Mouse (Mus musculus) thymus, postnatal 14 days (tissue): Measurements from ENCODE around the gene Jazf1.

Experiments used
- DNase-seq: peaks from one replicate; pipeline ENCODE4 v3.0.0; 2021

Gene Jazf1

GRCm38 (mm10) chr6:53067989-53068874 lies at the start of gene Jazf1:
TSS of gene Jazf1 (minus strand) at chr6:53068631.
- DNase-seq: peak; percentile 79

- no peak for DNase-seq
Measured at GRCm38 (mm10) chr6:53117855-53118254, 49.4 kb upstream of the Jazf1 start.

GRCm38 (mm10) chr6:53086879-53087278 lies 18.4 kb upstream of the Jazf1 start:
- no peak for DNase-seq

- DNase-seq: no peak
Measured at GRCm38 (mm10) chr6:53081241-53081640, 12.8 kb upstream of the Jazf1 start.

GRCm38 (mm10) chr6:53078671-53079070 lies 10.2 kb upstream of the Jazf1 start:
- DNase-seq: no peak

GRCm38 (mm10) chr6:53071732-53072131 lies 3.3 kb upstream of the Jazf1 start:
- DNase-seq: no peak

GRCm38 (mm10) chr6:53069976-53070575 lies 1.6 kb upstream of the Jazf1 start:
- DNase-seq: no peak

- no peak for DNase-seq
Measured at GRCm38 (mm10) chr6:53068875-53069178, 396 bp upstream of the Jazf1 start.

- DNase-seq: peak; percentile 52
Measured at GRCm38 (mm10) chr6:53067446-53067988, 914 bp downstream of the Jazf1 start.

GRCm38 (mm10) chr6:53066978-53067377 lies 1.5 kb downstream of the Jazf1 start:
- no peak for DNase-seq

- DNase-seq: no peak
Measured at GRCm38 (mm10) chr6:53064070-53064469, 4.4 kb downstream of the Jazf1 start.

GRCm38 (mm10) chr6:53054909-53055308 lies 13.5 kb downstream of the Jazf1 start:
- no peak for DNase-seq

- no peak for DNase-seq
Measured at GRCm38 (mm10) chr6:53045501-53045900, 22.9 kb downstream of the Jazf1 start.

- DNase-seq: no peak
Measured at GRCm38 (mm10) chr6:53038176-53038575, 30.3 kb downstream of the Jazf1 start.

GRCm38 (mm10) chr6:53034362-53035011 lies 33.9 kb downstream of the Jazf1 start:
- DNase-seq: no peak

- peak; percentile 28 for DNase-seq
Measured at GRCm38 (mm10) chr6:53032730-53033484, 35.5 kb downstream of the Jazf1 start.

- no peak for DNase-seq
Measured at GRCm38 (mm10) chr6:53022069-53022468, 46.4 kb downstream of the Jazf1 start.

GRCm38 (mm10) chr6:53021081-53021480 lies 47.4 kb downstream of the Jazf1 start:
- no peak for DNase-seq

GRCm38 (mm10) chr6:53017357-53018205 lies 50.9 kb downstream of the Jazf1 start:
- DNase-seq: no peak

GRCm38 (mm10) chr6:53014460-53015455 lies 53.7 kb downstream of the Jazf1 start:
- no peak for DNase-seq

GRCm38 (mm10) chr6:53010286-53010685 lies 58.1 kb downstream of the Jazf1 start:
- DNase-seq: no peak
